Mouse (Mus musculus): ENCODE measurements around the gene Acyp1.

DNA sequence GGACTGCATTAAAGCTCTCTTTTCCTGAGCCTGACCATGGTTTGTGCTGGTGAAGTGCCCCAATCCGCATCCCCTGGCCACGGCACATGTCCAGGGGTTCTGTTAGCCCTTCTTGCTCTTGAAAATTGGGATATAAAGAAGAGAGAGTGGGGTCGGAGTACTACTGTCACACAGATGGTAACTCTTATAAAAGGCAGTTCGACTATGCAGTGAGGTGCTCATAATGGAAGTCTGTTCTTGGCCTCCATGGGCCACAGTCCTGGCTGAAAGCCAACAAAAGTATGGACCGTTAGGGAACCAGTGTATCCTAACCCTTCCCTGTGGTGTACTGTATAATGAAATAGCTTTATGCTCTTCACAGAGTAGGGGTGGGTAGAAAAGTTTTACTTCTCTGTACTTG is 8.7 kb upstream of the Acyp1 start:
- TF ChIP-seq EP300 (IDR thresholded peaks at IDR 0.05; ENCODE audit: insufficient read depth, low read depth, low read length) = no peak
- TF ChIP-seq CTCF (IDR thresholded peaks at IDR 0.05) = no peak
- TF ChIP-seq POLR2A (IDR thresholded peaks at IDR 0.05; ENCODE audit: insufficient read depth, low read depth, low read length) = no peak
